Mouse (Mus musculus) right cerebral cortex, postnatal 4 days (tissue): ENCODE results near the gene Abcb6.

Experiments used
- DNase-seq: peaks from one replicate; pipeline ENCODE4 v3.0.0-alpha.2; 2022

Abcb6 gene

DNA sequence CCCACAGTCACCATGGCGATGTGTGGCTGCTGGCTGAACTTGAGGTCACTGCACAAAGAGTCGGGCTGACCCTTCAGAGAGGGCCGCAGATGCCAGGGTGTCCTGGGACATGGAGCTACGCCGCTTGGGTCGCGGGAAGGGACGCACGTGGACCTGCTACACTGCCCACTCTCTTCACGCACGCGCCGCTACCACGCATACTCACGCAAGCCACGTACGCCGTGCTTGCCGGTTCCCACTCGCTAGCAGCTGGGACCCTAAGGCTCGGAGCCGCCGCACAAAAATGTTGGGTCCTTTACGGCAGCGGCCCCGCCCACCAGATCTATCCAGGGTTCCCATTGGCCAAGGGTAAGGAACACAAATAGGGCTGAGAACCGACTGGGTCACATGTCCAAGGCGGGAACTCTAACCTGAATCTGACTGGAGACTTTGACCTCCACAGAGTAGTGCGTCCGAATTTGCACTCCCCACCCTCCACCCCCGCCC is at the start of gene Abcb6:
Abcb6 (minus strand) TSS at position 288 of the 486 bp plus-strand sequence.
- peak; percentile 91 for DNase-seq

DNA sequence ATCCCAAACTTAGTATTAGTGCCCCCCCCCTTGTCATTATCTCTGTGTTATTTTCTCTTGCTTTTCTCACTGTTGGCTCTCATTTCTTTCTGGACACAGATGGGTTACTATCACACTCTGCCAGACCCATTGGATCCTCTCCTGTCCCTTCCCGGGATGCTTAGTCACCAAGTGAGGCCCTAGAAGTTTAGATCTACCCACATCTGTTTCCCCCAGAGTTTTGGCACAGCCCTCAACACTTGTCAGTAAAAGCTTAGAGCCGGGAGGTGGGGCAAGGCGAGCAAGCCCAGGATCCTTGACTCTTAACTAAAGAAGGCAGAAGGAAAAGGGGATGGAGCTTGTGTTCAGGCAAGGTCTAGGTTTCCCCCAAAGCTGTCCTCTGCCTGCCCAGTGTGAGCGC is 49.0 kb upstream of the Abcb6 start:
- DNase-seq = no peak

DNA sequence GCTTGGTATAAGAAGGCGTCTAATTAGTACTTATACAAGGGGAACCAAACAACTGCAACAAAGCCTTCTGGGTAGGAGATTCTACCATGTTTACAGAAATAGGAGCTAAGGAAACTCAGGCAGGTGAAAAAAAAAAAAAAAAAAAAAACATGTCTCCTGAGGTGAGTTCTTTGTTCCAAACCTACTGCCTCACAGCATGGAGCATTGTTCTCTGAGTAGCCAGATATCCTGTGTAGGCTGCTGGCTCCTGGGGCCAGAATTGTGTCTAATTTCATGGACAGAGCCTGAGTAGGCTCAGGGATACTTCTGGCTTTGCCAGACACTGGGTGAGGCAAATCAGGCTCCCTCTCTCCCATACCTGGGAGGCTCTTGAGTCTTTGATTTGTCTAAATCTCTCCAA is 47.5 kb upstream of the Abcb6 start:
- DNase-seq = no peak

DNA sequence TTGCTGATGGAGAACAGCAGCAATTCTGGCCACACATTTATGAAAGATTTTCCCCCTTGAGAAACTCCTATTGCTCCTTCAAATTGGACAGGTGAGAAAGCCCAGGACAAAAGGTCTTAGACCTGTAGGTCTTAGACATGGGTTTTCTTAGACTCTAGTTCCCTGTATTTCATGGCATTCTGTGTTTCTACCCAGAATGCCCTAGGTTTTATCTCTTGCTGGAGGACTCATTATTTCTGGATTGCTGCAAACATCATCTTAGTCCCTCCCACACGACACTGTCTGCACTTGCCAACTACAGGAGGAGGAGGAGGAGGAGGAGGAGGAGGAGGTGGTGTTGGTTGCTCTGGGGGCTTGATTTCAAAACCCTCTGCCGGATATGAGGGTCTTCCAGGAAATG is 45.9 kb upstream of the Abcb6 start:
- DNase-seq = no peak

DNA sequence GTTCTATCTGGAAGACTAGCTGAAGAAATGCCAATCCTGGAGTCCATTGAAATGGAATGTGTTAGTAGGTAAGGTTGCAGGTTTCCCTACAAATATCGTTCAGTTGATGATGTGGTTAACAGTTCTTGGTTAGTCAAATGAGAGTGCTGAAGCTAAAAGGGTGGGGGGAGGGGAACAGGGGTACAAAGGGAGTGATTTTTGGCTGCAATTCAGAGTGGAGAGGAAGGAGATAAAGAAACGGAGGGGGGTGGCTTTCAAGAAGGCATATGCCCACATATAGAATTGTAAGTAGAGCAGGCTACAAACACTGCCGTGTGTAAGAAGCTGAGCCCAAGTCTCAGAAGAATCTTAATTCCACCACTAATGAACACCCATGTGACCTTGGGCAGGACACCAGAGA is 45.3 kb upstream of the Abcb6 start:
- DNase-seq = no peak

DNA sequence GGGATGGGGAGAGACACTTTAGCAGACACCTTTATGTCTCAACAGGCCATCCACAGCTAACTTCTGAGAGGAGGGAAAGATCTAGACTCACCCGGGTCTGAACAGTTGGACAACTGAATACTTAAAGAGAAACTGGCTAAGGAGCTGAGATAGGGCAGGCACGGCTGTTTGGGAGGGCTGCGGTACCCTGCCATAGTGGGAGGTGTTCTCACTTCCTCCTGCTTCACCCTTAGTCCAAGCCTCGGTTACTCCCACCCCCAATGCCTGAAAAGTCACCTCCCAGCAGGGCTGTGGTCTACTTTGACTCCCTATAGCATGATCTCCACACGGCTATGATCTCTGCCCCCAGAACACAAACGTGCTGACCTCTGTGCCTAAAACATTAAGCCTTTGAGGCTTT is 43.3 kb upstream of the Abcb6 start:
- DNase-seq = no peak

DNA sequence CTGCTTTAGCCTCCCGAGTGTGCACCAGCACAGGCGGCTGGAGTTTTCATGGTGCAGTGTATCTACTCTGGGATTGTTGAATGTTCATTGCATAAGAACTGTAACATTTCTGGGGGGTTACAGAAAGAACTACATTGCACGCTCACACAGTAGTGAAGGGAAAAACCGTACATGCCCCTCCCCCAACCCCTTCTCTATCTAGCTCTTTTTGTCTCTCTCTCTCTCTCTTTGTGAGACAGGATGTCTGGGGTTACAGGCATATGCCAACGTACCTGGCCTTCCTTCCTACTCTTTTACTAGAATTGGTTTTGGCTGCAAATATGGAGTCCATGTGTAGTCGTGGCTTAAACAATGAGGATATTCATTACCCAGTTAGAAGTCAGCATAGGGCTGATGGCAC is 42.7 kb upstream of the Abcb6 start:
- no peak for DNase-seq

DNA sequence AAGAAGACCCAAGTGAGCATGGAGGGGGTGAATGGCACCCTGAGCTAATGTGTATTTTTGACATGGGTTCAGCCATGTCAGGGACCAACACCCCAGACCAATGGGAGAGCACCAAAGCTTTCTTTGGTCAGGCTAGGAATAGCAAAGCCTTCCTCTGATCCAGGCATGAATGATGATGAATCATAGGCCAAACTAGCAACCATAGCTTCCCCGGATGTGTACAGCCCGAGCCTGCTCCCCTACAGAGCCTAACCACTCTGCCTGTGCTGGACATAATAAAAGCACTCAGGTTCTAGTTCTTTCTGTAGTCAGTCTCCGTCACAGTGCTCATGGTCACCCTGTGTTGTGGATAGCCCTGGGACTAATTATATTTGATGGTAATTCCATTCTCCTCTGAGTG is 41.3 kb upstream of the Abcb6 start:
- no peak for DNase-seq

DNA sequence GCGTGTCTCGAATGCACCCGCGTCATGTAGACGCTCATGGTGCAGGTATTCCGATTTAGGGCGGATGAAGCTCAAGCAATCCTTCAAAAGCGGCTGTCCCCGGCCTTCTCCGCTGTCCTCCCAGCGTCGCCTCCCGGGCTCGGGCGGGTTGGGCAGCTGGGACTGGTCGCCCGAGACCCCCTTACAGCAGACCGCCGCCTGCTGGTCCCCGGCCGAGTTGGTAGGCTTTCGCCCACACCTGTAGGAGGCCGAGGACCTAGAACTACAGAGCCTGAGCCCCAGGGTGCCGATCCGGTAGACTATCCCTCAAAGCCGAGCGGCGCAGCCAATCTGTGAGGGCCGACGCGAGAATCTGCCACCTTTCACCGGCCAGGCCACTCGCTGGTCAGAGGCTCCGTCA is 39.3 kb upstream of the Abcb6 start, which contains the start of gene Tuba4a:
Tuba4a (minus strand) TSS at position 335 of the 400 bp plus-strand sequence.
- peak; percentile 49 for DNase-seq

DNA sequence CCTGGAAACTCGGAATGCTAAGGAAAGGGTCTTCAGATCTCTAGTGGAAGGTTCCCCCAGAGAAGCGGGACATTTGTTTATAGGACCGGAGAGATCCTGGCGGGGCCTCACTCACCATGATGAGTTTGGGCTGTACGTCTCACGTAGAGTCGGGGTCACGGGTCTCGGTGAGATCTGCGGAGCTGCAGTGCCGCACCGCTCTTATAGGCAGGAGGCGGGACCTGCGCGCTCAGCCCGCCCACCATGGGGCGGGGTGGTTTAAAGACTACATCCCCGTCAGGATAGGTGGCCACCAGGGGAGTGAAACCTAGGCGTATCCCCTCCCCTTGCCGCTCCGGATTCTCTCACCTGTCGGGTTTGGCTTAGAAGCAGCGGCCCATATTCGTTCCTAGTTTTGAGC is 38.9 kb upstream of the Abcb6 start:
- DNase-seq = peak; percentile 82

DNA sequence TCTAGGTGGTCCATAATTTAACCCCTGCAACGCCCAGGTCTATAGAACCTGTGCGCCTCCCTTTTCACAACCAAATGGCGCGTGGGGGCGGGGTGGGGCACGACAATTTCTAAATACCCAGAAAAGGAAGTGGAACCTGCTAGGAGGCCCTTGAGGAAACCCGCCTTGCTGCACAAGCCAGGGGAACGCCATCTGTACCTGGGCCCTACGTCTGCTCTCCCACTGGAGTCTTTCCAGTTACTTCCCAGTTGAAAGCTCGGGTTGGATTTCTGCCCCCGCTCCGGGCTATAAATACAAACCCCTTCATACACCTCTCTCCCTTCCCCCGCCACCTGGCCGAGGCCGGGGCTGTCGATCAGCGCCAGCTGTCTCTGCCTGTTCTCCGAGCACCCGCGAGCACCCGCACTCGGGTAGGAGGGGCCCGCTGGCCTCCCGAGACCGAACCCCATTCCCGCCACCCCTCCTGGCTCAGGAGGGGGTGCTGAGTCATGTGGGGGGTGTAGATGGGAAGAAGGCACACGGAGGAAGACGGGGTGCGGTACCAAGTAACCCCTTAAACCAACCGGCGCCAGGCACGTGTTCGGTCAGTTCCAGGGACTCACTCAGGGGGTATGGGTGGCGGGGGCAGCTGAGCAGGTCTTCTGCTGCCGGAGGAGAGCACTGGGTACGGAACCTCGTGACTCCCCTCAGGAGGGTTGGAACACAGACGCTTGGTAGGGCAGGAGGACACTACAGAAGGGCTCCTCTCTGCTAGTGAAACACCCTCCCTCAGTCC is 38.2 kb upstream of the Abcb6 start:
- DNase-seq = peak; percentile 38

DNA sequence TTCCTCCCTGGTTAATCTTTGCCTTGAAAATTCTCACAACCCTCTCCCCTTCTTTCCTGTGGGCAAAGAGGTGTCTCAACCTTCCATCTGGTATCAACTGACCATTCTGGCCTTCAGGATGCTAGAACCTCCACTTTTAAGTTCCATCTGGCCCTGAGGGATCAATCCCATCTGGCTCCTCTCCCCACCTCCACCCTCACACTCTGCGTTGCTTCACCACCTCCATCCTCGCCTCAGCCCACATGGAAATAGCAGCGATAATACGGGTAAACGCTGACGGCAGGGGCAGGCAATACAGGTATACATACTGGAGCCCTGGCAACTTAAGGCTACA is 37.7 kb upstream of the Abcb6 start:
- no peak for DNase-seq

DNA sequence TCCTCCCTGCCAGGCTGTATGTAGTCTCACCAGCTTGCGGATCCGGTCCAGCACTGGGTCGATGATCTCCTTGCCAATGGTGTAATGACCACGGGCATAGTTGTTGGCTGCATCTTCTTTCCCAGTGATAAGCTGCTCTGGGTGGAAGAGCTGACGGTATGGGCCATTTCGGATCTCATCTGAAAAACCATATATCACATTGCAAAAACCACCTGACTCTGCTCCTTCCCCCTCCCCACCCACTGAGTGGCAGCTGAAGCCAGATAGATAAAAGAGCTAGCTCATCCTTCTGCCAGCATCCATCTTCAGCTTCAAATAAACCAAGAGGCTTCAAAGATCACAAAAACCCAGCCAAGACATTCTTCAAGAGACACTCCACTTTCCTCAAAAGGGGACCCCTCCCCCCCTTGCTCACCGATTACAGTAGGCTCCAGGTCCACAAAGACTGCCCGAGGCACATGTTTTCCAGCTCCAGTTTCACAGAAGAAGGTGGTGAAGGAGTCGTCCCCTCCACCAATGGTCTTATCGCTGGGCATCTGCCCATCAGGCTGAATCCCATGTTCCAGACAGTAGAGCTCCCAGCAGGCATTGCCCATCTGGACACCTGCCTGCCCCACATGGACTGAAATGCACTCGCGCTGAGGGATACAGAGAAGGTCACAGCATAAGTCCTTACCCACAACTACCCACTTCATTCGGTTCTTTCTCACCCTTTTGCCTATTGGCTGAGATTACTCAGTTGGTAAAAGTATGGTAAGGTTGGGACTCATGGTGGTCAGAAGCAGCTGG is 36.8 kb upstream of the Abcb6 start:
- DNase-seq = no peak

DNA sequence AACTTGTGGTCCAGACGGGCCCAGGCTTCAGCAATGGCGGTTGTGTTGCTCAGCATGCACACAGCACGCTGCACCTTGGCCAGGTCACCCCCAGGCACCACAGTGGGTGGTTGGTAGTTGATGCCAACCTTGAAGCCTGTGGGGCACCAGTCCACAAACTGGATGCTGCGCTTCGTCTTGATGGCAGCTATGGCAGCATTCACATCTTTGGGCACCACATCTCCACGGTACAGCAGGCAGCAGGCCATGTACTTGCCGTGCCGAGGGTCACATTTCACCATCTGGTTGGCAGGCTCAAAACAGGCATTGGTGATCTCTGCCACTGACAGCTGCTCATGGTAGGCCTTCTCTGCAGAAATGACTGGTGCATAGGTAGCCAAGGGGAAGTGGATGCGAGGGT is 35.6 kb upstream of the Abcb6 start:
- DNase-seq = no peak

DNA sequence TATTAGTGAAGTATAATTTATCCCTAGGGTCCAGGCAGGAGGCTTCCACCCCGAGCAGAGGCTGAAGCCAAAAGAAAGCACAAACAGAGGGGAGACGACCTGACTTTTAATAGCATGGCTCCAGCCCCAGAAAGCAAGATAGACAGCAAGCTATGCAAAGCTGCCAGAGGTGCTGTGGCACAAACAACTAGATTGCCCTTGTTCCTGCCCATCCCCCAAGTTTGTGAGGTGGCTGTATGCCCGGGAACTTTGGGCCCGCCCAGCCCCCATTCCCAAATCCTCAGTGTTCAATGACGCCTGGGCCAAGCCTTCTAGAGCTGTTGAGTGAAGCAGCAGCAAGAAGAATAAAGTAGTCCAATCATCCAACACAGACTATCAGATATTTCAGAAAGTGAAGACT is 34.7 kb upstream of the Abcb6 start:
- peak; percentile 40 for DNase-seq

DNA sequence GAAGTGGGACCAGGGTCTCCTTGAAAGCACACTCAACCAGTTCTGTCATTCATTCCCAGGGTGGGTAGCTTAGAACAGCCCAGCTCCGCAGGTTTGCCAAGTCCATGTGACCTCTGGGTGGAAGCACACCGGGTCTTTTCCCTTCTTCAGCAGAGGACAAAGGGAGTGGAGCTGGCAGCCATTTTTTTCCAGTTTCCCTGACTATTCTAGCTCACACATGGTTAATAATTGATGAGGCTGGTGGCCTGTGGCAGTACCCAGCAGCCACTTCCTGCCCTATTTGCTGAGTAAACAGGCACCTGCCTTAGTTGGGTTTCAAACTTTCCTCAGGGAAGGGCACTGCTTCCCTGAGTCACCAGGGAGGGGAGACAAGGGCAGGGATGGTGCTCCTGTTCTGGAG is 34.2 kb upstream of the Abcb6 start:
- no peak for DNase-seq

DNA sequence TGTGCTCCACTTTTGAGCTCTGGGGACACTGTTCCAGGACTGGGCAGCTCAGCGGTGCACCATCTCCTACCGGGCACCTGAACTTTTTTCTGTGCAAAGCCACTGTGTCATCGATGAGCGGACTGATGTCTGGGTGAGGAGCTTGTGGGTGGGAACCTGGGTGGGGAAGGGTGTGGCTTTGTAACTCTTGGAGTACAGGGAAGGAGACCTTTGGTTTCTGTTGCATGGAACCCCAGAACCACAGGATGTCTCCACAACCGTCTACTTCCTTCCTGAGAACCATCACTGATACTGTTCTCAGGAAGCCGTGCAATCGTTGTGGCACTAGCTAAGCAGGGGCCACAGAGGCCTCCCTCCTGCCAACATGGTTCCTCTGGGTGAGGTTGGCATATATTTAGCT is 32.9 kb upstream of the Abcb6 start:
- DNase-seq = no peak

DNA sequence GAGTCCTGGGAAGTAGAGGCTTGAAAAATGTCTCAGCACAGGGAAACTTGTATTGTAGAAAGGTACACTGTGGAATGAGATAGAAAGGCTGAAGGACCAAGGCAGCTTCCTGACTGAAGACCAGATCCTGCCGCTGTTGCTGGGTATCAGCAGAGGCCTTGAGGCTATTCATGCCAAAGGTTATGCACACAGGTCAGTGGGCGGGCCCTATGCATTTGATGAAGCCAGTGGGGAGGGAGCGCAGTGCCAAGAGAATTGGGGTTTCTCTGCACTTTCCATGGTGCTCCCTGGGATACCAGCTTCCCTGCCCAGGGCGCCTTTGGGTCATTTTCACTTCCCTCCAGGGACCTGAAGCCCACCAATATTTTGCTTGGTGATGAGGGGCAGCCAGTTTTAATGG is 32.4 kb upstream of the Abcb6 start:
- DNase-seq = no peak

DNA sequence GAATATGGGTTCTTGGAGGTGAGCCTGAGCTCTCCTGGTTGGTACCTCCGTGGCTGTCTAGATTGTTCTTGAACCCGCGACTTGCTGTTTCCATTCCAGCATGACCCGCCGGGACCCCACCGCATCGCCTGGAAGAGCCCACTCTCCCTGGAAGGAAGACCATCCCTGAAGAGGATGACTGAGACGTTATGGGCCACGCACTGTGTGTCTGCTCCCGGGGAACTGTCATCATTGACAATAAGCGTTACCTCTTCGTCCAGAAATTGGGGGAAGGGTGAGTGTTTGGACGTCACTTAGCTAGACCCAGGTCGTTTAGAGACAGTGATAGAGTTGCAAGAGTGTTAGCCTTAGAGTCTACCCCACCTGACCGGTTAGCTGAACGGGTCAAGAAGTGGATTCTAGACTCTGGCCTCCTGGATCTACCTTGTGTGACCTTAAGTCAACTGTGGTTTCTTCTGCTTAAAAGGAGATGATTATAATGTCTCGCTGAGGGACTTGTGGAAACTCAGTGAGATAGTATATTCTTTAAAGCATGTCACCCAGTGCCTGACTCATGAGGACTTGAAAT is 31.0 kb upstream of the Abcb6 start:
- no peak for DNase-seq

DNA sequence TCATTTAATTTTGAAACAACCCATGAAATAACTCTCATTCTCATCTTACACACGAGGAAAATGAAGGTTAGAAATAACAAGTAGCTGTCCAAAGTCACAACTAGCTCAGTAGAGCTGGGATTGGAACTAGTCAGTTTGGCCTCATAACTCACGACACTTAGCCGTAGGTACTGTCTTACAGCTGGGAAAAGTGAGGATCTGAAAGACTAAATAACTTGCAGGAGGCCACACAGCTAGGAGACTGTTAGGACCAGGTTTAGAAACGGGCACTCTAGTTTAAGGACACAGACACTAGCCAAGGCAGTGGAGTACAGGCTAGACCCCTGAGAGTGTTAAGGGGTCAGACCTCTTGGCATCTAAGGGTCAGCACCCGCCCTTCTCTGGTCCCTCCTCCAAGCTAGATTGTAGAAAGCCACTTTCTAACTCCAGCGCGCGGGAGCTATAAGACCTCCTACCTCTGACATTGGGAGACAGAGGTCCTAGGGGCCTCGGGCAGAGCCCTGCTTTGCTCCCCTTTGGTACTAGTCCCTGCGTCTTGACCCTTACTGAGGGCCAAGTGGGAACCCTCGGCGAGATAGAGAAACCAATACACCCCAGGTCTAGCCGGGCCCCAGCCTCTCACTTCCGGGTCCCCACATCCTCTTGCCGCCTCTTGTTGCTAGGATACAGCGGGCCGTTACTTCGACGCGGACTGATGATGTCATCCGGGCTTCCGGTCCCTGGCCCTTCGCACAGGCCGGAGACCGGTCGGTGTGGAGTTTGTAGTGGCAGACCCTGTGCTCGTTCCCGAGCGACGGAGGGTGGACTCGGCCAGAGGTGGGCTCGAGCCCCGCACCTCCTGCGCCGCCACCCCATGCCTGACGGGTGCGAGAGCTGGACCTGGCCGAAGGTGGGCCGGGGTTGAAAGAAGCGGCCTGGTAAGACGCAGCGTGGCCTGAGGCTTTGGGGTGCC is 30.2 kb upstream of the Abcb6 start, which contains the start of the genes Glb1l and Stk16:
Glb1l (minus strand) TSS at position 678 of the 952 bp plus-strand sequence.
Stk16 (plus strand) TSS at position 703 of the 952 bp plus-strand sequence.
- DNase-seq = peak; percentile 97

DNA sequence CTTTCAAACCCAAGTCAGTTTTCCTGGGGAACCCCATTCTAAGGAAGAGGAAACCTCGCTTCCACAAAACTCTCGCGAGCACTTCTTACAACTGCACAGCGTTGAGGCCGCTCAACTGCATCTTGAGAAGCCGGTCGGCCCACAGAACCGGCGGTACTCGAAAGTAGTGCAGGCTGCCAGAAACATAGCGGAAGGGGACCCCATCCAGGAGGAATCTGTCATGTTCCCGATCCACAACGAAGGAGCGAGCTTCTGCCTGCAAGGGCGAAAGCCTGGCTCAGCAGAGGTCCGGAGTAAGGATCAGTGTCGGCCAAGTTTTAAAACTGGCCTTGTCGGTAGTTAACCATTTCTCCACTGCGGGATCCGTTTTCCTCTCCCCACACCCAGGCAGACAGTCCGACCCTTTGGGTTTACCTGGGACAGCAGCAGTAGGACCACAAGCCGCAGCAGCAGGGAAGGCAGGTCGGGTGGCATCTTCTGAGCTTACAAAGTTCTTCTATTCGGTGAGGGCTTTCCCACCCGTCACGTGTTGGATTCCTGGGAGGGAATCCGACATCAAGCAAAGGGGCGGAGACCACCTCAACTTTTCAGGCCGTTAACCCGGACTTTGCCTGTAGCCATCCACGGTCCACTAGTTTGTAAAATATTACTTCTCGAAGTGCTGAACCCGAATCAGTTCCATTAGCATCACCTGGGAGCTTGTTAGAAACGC is 28.9 kb upstream of the Abcb6 start:
- DNase-seq = no peak

DNA sequence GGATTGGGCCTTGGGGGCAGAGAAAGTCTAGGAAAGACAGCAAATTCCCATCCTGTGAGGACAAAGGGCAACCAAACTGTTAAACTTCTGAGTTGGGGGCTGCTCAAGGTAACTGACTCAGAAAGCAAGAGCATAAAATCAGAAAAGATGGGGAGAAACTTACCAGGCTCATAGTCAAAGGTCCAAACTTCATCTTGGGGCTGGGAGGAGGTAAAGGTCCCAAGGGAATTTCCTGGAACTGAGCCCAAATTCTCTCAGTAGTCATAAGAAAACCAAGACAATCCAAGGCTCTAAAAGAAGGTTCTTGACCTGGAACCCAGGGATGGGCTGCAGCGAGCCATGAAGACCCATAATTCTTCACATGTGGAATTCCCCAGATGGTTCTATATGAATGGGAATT is 21.0 kb upstream of the Abcb6 start:
- no peak for DNase-seq
